ENCODE assay signal across 8 mouse cellular contexts in genomic region chr7:81571108-81571940, GRCm38 (mm10). TPM values are rescaled to one million over a fixed set of nuclear protein-coding genes. Genes with fewer than 3 reads are reported as not detected.
DNase-seq lines count a peak whose midpoint lies in the region; ATAC-seq lines count a peak whose summit lies in the region.

Gene Whamm, plus strand, starts transcription at chr7:81571266.

- H3K9ac ChIP-seq in hindbrain, embryonic 16.5 days (ENCODE audit: low read depth, low read length): peak within 1 kb of the TSS; percentile 94

- H3K27me3 ChIP-seq in hindbrain, embryonic 16.5 days (replicated peaks; ENCODE audit: control insufficient read depth, insufficient read depth, low read length): no peaks in the 10 kb centered on the region

- peak within 1 kb of the TSS; percentile 96 for H3K4me3 ChIP-seq in hindbrain, embryonic 16.5 days (ENCODE audit: low read length)
- H3K4me3 ChIP-seq in macrophage (ENCODE audit: inconsistent target): peak within 1 kb of the TSS; percentile 77

- H3K36me3 ChIP-seq in hindbrain, embryonic 16.5 days (ENCODE audit: control insufficient read depth, insufficient read depth, low read length): no peaks in the 10 kb centered on the region
- H3K36me3 ChIP-seq in macrophage (ENCODE audit: inconsistent target): 0 out of 2 replicates have a peak, but pooled peaks cover 13% of the 10 kb centered on the region

- peaks cover 20% of the 10 kb centered on the region for H3K4me1 ChIP-seq in hindbrain, embryonic 16.5 days (ENCODE audit: control insufficient read depth, insufficient read depth, low read depth, low read length)

- DNase-seq in WW6 (ENCODE audit: low read depth, low spot score): peak; percentile 81
- peak; percentile 75 to 87 for DNase-seq in cerebellum, postnatal 4 days (ENCODE audit: low spot score in 2 of 2)
- DNase-seq in gastrocnemius, adult 18-20 months (ENCODE audit: low spot score): peak; percentile 95
- DNase-seq in left cerebral cortex, adult 18-20 months (ENCODE audit: low spot score in 2 of 2): peak; percentile 87 to 92
- DNase-seq in right cerebral cortex, adult 18-20 months: peak; percentile 95
- peak; percentile 60 for DNase-seq in urinary bladder, postnatal 10 days (ENCODE audit: low spot score)

- H3K79me2 ChIP-seq in macrophage (ENCODE audit: inconsistent target): peaks cover 45% of the 10 kb centered on the region

- peak within 1 kb of the TSS; percentile 89 for H3K4me2 ChIP-seq in hindbrain, embryonic 16.5 days (ENCODE audit: low read length)

- peak; percentile 100 for ATAC-seq in hindbrain, embryonic 16.5 days

- under 1% methylated on average over 84 of the region's 96 CpGs for WGBS in hindbrain, embryonic 16.5 days
- WGBS in macrophage (ENCODE audit: missing documents): under 1% methylated on average over 95 of the region's 96 CpGs

- H3K27ac ChIP-seq in hindbrain, embryonic 16.5 days (ENCODE audit: low read depth, low read length): peak within 1 kb of the TSS; percentile 97
- peak within 1 kb of the TSS; percentile 46 for H3K27ac ChIP-seq in macrophage

- no peaks in the 10 kb centered on the region for H3K9me3 ChIP-seq in hindbrain, embryonic 16.5 days (ENCODE audit: control insufficient read depth, low read length)

RNA-seq across cellular contexts. Expression of gene Whamm, which starts in this region (rescaled TPM):
- 1 to 10 TPM; 7.9 to 8.8 TPM for total RNA-seq in gastrocnemius, adult 18-20 months (2021)
- polyA plus RNA-seq in hindbrain, embryonic 16.5 days (2015; fragmentation: Nextera tagmentation; extraction: Ambion mirVana): 2.0 and 6.0 TPM in 2 replicates
- 10 to 100 TPM; 15.1 to 17.5 TPM for total RNA-seq in left cerebral cortex, adult 18-20 months (2021)
- total RNA-seq in macrophage (2018; cell fraction: chromatin; rRNA removed): 10 to 100 TPM; 14.8 to 73.4 (median 31.5) TPM
- total RNA-seq in macrophage (2018; cell fraction: cytosol; rRNA removed): 10 to 100 TPM in 14 of 26 experiments, 1 to 10 TPM in 12; 6.3 to 19.2 (median 12.1) TPM
- 10 to 100 TPM; 13.8 to 74.9 (median 26.5) TPM for total RNA-seq in macrophage (2018; cell fraction: nucleus; rRNA removed)
- 7.0 to 9.1 TPM (median 8.4 TPM) in 3 replicates for polyA plus RNA-seq in macrophage (2018)

Comparison
In these comparisons a context has a peak if more than half of its experiments do, and no peak if none do; other contexts are left out.
1. Peak in every context shown above with its lines: DNase-seq, ATAC-seq, H3K4me3 ChIP-seq and H3K27ac ChIP-seq.